Mouse (Mus musculus): ENCODE data around the gene Sag. TPM values are rescaled to one million over a fixed set of nuclear protein-coding genes. Genes with fewer than 3 reads are reported as not detected.

Sag gene
- total and polyA plus RNA-seq, 2 experiments from 2014 or later, result 1.3 to 1.4 TPM

- 53% methylated on average over 2 of the region's 2 CpGs for WGBS
- H3K4me1 ChIP-seq (ENCODE audit: insufficient read depth, low read length), result no peaks in the 10 kb centered on the region
- no peaks in the 10 kb centered on the region for H3K27me3 ChIP-seq (ENCODE audit: insufficient read depth, low read length)
- no peak overlapping the region for H3K9ac ChIP-seq (replicated peaks; ENCODE audit: low read length)
- H3K27ac ChIP-seq, result peak overlapping the region; percentile 32; the same call in 1 of the 2 replicates
- ATAC-seq (peak; percentile 35; the same call in 1 of the 2 replicates), DNase-seq (ENCODE audit: low spot score) (no peak)
- no peak overlapping the region for H3K4me3 ChIP-seq (ENCODE audit: low read length)
- H3K36me3 ChIP-seq (ENCODE audit: insufficient read depth, low read length), result no peaks in the 10 kb centered on the region
- H3K4me2 ChIP-seq (ENCODE audit: low read depth, low read length), result no peak overlapping the region
- no peaks in the 10 kb centered on the region for H3K9me3 ChIP-seq (ENCODE audit: low read length)
- no peak for TF ChIP-seq CTCF (IDR thresholded peaks at IDR 0.05; ENCODE audit: low read depth)
These were observed 43.5 kb downstream of the Sag start for GRCm38 (mm10) chr1:87846801-87847474.

DNA sequence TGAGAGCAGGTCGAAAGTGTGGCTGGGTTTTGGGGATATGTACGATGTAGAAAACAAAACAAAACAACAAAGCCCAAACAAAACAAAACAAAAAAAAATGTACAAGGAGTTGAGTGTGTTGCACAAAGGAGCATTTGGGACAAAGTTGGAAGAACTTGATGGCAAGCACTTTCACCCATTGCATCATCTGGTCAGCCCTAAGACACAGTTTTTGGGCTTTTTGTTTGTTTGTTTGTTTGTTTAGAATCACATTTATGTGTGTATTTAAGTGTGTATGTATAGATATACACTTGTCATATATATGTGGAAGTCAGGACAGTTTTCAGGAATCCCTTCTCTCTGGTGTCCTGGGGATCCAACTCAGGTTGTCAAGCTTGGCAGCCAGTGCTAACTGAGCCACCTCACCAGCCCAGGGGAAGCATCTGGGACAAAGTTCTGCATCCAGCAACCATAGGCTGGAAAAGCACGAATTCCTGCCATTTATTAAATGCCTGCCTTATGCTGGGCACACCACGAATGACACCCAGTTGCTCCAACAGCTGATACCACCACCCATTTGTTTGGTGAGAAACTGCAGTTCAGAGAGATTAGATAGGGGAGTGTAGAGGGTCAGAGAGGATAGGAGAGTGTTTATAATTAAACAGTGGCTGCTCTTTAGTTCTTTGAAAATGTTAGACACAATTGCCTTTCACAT is 44.1 kb downstream of the Sag start:
- ATAC-seq, result no peak
- no peak overlapping the region for H3K4me3 ChIP-seq (ENCODE audit: low read length)
- no peak overlapping the region for H3K27ac ChIP-seq
- H3K9me3 ChIP-seq (ENCODE audit: low read length), result no peaks in the 10 kb centered on the region
- no peak for TF ChIP-seq CTCF (IDR thresholded peaks at IDR 0.05; ENCODE audit: low read depth)
- 52% methylated on average over 4 of the region's 4 CpGs for WGBS
- DNase-seq (ENCODE audit: low spot score), result no peak
- no peaks in the 10 kb centered on the region for H3K4me1 ChIP-seq (ENCODE audit: insufficient read depth, low read length)
- H3K4me2 ChIP-seq (ENCODE audit: low read depth, low read length), result no peak overlapping the region
- H3K9ac ChIP-seq (replicated peaks; ENCODE audit: low read length), result no peak overlapping the region
- H3K27me3 ChIP-seq (ENCODE audit: insufficient read depth, low read length), result no peaks in the 10 kb centered on the region
- H3K36me3 ChIP-seq (ENCODE audit: insufficient read depth, low read length), result no peaks in the 10 kb centered on the region

DNA sequence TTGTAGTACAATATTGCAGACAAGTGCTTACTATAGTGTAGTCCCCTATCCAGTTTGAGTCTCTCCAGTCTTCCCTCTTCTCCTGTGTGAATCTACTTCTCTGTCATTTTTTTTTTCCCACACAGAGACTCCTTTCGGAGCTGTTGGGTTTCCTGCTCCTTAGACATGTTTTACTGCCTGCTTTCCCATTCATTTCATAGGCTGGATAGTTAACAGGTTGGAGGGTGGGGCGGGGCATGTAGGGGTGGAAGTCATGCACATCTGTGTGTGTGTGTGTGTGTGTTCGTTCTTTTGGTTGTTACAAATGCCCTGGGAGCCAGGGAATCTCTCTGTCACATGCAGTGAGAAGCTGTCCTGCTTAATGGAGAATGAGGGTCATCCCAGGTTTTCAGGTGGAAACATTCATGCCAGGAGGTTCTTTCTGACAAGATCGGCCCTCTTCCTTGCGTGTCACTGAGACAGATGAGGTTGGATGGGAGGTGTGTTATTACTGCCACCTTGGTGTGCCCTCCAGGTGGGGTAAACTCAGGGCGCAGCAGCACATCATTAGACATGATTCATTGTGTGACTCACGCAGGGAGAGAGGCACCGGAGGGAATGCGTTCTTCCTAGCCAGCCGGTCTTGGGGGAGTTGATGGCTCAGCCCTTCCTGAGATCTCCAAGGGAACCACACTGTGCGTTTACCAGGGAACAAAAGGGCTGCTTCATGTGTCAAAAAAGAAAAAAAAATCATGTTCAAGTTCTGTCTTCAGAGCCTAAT is 44.9 kb downstream of the Sag start:
- no peak for ATAC-seq
- Histone ChIP-seq H3K4me1 (ENCODE audit: insufficient read depth, low read length) (no peaks in the 10 kb centered on the region), H3K4me2 (ENCODE audit: low read depth, low read length) (no peak overlapping the region), H3K36me3 (ENCODE audit: insufficient read depth, low read length) (no peaks in the 10 kb centered on the region), H3K9ac (replicated peaks; ENCODE audit: low read length) (no peak overlapping the region), H3K27ac (no peak overlapping the region), H3K27me3 (ENCODE audit: insufficient read depth, low read length) (no peaks in the 10 kb centered on the region), H3K9me3 (ENCODE audit: low read length) (no peaks in the 10 kb centered on the region), H3K4me3 (ENCODE audit: low read length) (no peak overlapping the region)
- WGBS, result 42% methylated on average over 11 of the region's 11 CpGs
- no peak for TF ChIP-seq CTCF (IDR thresholded peaks at IDR 0.05; ENCODE audit: low read depth)
- DNase-seq (ENCODE audit: low spot score), result no peak

GRCm38 (mm10) chr1:87849278-87849677 is 45.8 kb downstream of the Sag start:
- no peak overlapping the region for H3K9ac ChIP-seq (replicated peaks; ENCODE audit: low read length)
- no peaks in the 10 kb centered on the region for H3K9me3 ChIP-seq (ENCODE audit: low read length)
- 80% methylated on average over 5 of the region's 5 CpGs for WGBS
- H3K27me3 ChIP-seq (ENCODE audit: insufficient read depth, low read length), result no peaks in the 10 kb centered on the region
- no peak overlapping the region for H3K4me3 ChIP-seq (ENCODE audit: low read length)
- no peak overlapping the region for H3K27ac ChIP-seq
- peaks cover 3% of the 10 kb centered on the region for H3K4me1 ChIP-seq (ENCODE audit: insufficient read depth, low read length)
- ATAC-seq, result no peak
- no peak for DNase-seq (ENCODE audit: low spot score)
- no peak overlapping the region for H3K4me2 ChIP-seq (ENCODE audit: low read depth, low read length)
- H3K36me3 ChIP-seq (ENCODE audit: insufficient read depth, low read length), result no peaks in the 10 kb centered on the region
- no peak for TF ChIP-seq CTCF (IDR thresholded peaks at IDR 0.05; ENCODE audit: low read depth)

DNA sequence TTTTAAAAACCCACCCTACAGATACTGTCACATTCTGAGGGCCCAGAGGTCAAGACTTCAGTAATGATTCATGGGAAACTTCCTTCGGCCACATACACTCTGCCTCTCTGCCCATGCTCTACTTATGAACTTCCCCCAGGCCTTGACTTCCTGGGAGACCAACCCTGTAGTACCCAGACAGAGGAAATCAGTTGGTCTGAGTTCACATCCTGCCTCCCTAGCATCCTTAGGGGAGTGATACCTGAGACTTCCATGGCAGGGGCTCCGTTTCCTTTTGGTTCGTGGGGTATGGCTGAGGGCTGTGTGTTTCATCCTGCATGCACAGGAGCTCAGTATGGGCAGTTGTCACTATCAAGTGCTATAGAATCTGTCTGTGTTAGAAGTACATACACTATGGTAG is 47.9 kb downstream of the Sag start:
- no peaks in the 10 kb centered on the region for H3K36me3 ChIP-seq (ENCODE audit: insufficient read depth, low read length)
- WGBS, result 91% methylated on average over 3 of the region's 3 CpGs
- H3K9me3 ChIP-seq (ENCODE audit: low read length), result no peaks in the 10 kb centered on the region
- no peak for DNase-seq (ENCODE audit: low spot score)
- no peak overlapping the region for H3K4me2 ChIP-seq (ENCODE audit: low read depth, low read length)
- no peak overlapping the region for H3K4me3 ChIP-seq (ENCODE audit: low read length)
- ATAC-seq, result no peak
- no peak overlapping the region for H3K9ac ChIP-seq (replicated peaks; ENCODE audit: low read length)
- no peak for TF ChIP-seq CTCF (IDR thresholded peaks at IDR 0.05; ENCODE audit: low read depth)
- H3K27ac ChIP-seq, result no peak overlapping the region
- H3K27me3 ChIP-seq (ENCODE audit: insufficient read depth, low read length), result no peaks in the 10 kb centered on the region
- peaks cover 11% of the 10 kb centered on the region for H3K4me1 ChIP-seq (ENCODE audit: insufficient read depth, low read length)

DNA sequence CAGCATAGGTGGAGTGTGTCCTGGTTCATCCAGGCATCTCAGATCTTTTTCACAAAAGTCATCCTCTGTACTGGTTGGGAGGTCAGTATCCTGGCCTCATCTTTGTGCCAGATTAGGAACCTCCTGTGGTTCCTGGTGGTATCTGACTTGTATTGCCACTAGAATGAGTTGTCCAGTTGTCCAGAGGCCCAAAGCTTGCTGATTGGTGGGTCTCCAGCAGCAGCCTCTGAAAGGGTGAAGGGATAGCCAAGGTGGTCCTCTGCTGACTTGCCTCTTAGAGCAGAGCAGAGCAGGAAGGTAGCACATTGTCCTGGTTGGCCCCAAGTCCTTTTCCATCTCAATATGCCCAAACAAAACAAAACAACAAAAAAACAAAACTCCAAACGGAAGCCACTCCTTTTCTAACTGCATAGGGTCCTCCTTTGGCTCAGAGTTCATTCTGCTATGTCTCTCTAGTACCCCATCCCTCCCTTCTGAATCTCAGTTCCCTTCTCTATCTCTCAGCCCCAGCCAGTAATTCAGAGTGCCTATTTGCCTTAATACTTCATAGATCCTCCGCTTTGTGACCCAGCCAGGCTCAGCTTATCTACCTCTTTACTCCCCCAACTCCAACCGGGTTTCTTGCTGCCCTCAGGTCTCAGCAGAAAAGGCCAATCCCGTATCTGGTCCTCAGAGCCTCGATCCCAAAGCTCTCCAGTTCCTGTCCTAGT is 48.8 kb downstream of the Sag start:
- Histone ChIP-seq H3K9ac (replicated peaks; ENCODE audit: low read length) (peak overlapping the region; percentile 96), H3K27me3 (ENCODE audit: insufficient read depth, low read length) (no peaks in the 10 kb centered on the region), H3K36me3 (ENCODE audit: insufficient read depth, low read length) (no peaks in the 10 kb centered on the region), H3K9me3 (ENCODE audit: low read length) (no peaks in the 10 kb centered on the region), H3K27ac (peak overlapping the region; percentile 88; the same call in 1 of the 2 replicates), H3K4me1 (ENCODE audit: insufficient read depth, low read length) (peaks cover 11% of the 10 kb centered on the region), H3K4me2 (ENCODE audit: low read depth, low read length) (peak overlapping the region; percentile 96), H3K4me3 (ENCODE audit: low read length) (peak overlapping the region; percentile 95)
- no peak for DNase-seq (ENCODE audit: low spot score)
- no peak for TF ChIP-seq CTCF (IDR thresholded peaks at IDR 0.05; ENCODE audit: low read depth)
- 54% methylated on average over 5 of the region's 5 CpGs for WGBS
- no peak for ATAC-seq
